Mouse (Mus musculus) ES-Bruce4 (cell line): ENCODE results near the gene Trp53bp1.

Source experiments
- CTCF ChIP-seq: IDR thresholded peaks from one replicate; pipeline ENCODE4 v1.8.1; 2011; ENCODE audit warnings: low read depth, low read length
- EP300 ChIP-seq: IDR thresholded peaks from 2 replicates; pipeline ENCODE4 v1.6.1; 2011; ENCODE audit warnings: low read depth, low read length; ENCODE audit not compliant: insufficient read depth
- POLR2A ChIP-seq: IDR thresholded peaks from one replicate; pipeline ENCODE4 v1.8.1; 2011; ENCODE audit warnings: low read length; ENCODE audit not compliant: insufficient read depth

- TF ChIP-seq EP300 (no peak), CTCF (peak; percentile 25), POLR2A (no peak)
These were observed 18.7 kb upstream of the Trp53bp1 start for GRCm38 (mm10) chr2:121289730-121290540.
